16 mouse cellular contexts compared by ENCODE assay signal in the genomic region with DNA sequence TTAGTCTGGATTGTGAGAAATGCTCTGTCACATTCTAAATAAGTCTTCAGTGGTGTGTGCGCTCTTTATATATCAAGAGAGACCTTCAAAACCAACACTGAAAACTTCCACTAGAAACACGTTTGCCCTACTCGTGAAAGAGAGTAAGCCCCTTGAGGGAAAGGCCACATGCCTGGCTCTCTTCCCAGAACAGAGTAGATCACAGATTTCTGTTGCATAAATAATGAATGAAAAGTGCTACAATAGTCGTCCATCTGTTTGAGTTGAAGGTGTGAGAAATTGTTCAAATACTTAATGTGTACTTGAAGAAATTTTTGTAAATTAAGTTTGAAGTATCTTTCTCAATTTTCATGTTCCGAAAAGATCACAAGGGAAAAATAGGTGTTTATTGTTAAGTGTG.
"Had no signal": no experiment of that assay in that cellular context is flagged by ENCODE, and none has a peak within 500 bp of the region (broad histone marks: within the 10 kb centered on the region; RNA-seq: fewer than 3 reads in every experiment).

No protein-coding gene starts in this region.

- H3K4me2 ChIP-seq: limb, embryonic 15.5 days; liver, embryonic 13.5 days; midbrain, embryonic 12.5 days; stomach, embryonic 15.5 days had no signal

- DNase-seq: kidney, adult 11 months; kidney, postnatal 10 days; kidney, postnatal 4 days; left cerebral cortex, postnatal 4 days; liver, embryonic 13.5 days; liver, postnatal 0 days; right cerebral cortex, postnatal 14 days; thymus, adult 2 months; thymus, postnatal 25 days had no signal

- ATAC-seq: liver, postnatal 0 days; midbrain, embryonic 16.5 days had no signal

- H3K36me3 ChIP-seq: limb, embryonic 15.5 days; liver, embryonic 13.5 days; stomach, embryonic 15.5 days had no signal

- H3K9me3 ChIP-seq: limb, embryonic 15.5 days; liver, embryonic 13.5 days; midbrain, embryonic 12.5 days; stomach, embryonic 15.5 days had no signal

- H3K4me1 ChIP-seq: megakaryocyte, embryonic 14.5 days; stomach, embryonic 15.5 days had no signal

- H3K4me3 ChIP-seq: layer of hippocampus, adult 2 months; limb, embryonic 15.5 days; liver, embryonic 13.5 days; megakaryocyte, embryonic 14.5 days; midbrain, embryonic 12.5 days; stomach, embryonic 15.5 days had no signal

- H3K27ac ChIP-seq: layer of hippocampus, adult 2 months; limb, embryonic 15.5 days; liver, embryonic 13.5 days; macrophage; midbrain, embryonic 12.5 days; stomach, embryonic 15.5 days had no signal

- H3K27me3 ChIP-seq: limb, embryonic 15.5 days; liver, embryonic 13.5 days; midbrain, embryonic 12.5 days; stomach, embryonic 15.5 days had no signal

- H3K9ac ChIP-seq: limb, embryonic 15.5 days; liver, embryonic 13.5 days; liver, postnatal 0 days; midbrain, embryonic 12.5 days; stomach, embryonic 15.5 days had no signal
